Mouse (Mus musculus) retina, adult 2 months (tissue): ENCODE measurements around the gene Hdgf.
"Not testable (repeated sequence)": the region's sequence is repeated elsewhere in the genome, so short reads cannot be mapped to it uniquely, and the experiment has no call there.

Experiments
- DNase-seq: peaks from one replicate; pipeline ENCODE4 v3.0.0-alpha.2; 2012; ENCODE audit warnings: low read depth, low spot score

The Hdgf gene

DNA sequence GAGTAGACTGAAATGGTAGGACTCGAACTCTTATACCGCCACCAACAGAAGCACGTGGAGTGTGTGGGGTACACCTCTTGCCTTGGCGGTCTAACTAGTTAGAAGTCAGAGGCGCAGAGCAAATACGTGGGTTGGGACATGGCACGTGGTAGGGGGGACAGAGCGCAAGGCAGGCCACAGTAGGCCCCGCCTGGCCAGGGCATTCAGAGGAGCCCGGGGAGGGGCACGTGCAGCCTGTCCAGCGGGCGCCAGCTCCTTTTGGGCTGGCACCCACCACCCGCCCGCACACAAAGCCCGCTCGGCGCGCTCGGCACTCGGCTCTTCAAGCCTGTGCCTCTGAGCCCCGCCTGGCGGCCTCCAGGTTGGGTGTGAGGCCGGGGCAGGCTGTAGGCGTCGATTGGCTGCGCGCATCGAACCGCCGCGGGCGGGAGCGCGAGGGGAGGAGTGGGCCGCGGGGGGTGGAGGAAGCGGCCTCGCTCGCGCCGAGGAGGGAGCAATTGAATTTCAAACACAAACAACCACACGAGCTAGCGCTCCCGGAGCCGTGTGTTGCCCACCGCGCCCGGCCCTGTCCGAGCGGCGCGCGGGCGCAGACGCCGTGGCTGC is at the start of gene Hdgf:
Gene Hdgf, plus strand, starts transcription at position 442 of the 606 bp plus-strand sequence.
- peak; percentile 76 for DNase-seq

- no peak for DNase-seq
Measured at GRCm38 (mm10) chr3:87857666-87858065, 48.5 kb upstream of the Hdgf start.

DNA sequence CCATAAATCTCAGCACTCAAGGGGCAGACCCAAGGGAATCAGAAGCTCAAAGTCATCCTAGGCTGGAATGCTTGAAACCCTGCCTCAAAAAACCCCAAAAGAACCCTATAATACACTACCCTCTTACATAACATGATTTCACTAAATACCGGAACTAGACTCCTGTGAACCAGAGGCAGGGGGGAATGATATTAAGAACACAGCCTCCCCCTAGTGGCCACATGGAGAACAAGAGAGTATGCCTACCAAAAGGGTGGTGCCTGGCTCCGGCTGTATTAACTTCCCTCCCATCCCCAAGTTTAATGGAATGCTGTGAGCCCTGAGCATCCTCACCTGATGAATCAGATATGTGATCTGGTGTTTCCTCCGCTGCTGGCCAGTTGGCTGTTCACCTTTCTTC is 46.3 kb upstream of the Hdgf start:
- DNase-seq, result peak; percentile 50

- DNase-seq, result not testable (repeated sequence)
Measured at GRCm38 (mm10) chr3:87864111-87864510, 42.0 kb upstream of the Hdgf start.

- DNase-seq, result no peak
Measured at GRCm38 (mm10) chr3:87877730-87878129, 28.4 kb upstream of the Hdgf start.

DNA sequence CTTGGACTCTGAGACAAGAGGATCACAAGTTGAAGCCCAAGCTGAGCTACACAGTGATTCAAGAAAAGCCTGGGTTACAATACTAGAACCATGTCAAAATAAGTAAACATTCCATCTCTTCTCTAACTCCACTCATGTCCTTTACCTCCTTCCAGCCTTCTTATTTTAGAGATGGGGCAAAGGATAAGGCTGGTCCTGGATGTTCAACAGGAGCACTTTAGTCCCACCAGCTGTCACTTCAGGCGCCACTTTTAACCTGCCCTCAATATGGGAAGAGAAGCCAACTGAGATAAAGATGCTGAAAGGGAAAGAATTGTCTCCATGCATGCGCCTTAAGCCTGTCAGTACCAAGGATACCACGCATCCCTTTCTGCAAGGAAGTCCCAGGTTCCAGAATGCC is 21.8 kb upstream of the Hdgf start:
- no peak for DNase-seq

GRCm38 (mm10) chr3:87884708-87885251 is 21.3 kb upstream of the Hdgf start:
- DNase-seq, result no peak

DNA sequence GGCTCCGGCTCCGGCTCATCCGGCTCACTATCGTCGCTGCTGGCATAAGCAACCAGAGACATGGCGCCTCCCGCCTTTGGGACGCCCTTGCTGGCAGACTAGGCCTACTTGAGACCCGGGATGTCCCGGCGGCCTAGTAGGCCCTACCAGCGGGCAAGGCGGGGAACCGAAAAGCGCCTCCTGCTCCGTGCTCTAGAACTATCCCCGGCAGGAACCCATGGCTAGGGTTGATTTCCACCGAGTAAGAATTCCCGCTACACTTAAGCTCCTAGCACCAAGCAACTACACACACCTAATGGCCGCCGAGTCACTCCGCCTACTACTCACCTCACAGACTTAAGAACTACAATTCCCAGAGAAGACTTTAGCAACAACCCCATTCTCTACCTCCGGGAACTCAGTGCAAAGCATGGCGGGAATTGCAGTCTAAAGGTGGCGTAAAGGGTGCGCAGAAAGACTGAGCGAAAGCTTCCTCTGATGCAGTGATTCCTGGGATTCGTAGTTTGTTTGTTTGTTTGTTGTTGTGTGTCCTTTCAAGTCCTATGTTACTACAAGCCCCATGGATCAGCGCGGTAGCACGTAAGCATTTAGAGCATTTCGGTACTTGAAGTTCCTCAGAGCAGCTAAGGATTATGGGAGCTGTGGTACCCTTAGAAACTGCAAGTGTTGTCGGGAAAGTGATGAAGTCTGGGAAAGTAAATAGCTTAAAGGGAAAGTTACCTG is 20.7 kb upstream of the Hdgf start, which contains the start of gene Prcc:
Gene Prcc, minus strand, starts transcription at position 328 of the 723 bp plus-strand sequence.
- DNase-seq, result peak; percentile 99

GRCm38 (mm10) chr3:87886004-87886365 is 20.1 kb upstream of the Hdgf start:
- no peak for DNase-seq

- DNase-seq, result no peak
Measured at GRCm38 (mm10) chr3:87886416-87886815, 19.7 kb upstream of the Hdgf start.

GRCm38 (mm10) chr3:87887400-87887799 is 18.7 kb upstream of the Hdgf start:
- not testable (repeated sequence) for DNase-seq

DNA sequence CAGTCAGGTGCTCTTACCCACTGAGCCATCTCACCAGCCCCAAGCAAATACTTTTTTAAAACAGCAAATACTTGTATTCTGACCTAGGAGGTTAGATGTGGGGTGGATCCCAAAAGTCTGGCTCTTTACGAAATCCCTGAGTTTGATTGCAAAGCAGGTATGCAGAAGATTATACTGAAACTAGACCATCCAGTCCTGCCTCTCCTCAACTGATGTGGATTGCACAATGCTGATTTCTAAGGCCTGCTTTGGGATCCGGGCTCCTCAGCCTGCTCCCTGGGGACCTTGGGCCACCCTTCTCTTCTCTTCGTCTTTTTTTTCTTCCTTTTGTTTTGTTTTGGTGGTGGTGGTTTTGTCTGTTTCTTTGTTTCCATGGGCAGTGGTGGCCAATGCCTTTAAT is 14.6 kb upstream of the Hdgf start:
- no peak for DNase-seq

DNA sequence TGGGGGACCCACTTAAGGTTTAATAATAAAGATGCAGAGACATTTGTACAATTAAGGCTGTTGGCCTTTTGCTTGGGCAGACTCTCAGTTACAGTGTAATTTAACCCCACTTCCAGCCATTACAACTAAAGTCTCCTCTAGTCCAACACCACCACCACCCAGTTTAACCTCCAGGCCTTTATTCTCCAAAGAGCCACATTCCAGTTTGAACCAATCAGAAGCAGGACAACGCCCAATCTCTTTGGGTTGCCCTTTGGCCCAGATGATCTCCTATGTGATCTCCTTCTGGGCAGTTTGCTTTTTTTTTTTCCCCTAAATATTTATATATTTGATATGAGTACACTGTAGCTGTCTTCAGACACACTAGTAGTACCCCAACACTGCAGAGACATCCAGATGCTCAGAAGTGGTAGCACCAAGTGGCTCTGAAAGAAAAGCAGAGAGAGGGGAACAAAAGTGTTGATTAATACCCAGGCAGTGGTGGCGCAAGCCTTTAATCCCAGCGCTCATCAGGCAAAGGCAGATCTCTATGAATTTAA is 12.7 kb upstream of the Hdgf start:
- DNase-seq, result no peak

DNA sequence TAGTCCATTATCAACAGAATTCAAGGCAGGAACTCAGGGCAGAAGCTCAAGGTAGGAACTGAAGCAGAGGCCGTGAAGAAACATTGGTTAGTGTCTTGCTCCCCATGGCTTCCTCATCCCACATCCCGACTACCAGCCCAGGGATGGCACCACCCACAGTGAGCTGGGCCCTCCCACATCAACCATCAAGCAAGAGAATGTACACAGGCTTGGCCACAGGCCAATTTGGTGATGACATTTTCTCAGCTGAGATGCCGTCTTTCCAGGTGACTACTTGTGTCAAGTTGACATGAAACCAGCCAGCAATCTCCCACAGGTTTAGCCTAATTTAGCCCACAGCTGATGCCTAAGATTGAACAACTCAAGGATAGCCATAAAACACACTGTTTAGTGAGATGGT is 6.9 kb upstream of the Hdgf start:
- no peak for DNase-seq

GRCm38 (mm10) chr3:87899776-87900175 is 6.3 kb upstream of the Hdgf start:
- no peak for DNase-seq

DNA sequence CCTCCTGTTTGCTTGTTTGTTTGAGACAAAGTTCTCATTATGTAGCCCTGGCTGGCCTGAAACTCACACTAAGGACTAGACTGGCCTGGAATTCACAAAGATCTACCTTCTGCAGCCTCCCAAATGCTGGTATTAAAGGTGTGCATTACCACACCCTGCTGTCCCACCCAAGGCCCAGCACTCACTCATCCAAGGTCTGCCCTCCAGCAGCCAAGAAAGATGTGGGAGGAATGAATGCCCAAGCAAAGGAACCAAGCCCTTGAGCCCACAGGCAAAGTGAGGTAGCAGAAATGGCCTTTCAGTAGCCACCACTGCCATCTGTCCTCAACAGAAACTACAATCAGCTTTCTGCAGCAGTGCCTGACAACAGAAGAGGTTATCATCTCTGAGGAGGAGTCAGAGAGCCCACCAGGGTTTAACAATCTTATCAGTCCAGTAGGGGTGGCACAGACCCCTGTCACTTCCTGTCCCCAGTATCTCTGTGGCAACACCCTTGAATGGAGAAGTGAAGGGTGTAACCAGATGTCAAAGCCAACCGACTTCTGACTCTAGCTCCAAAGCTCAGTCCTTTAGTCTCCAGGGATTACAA is 5.0 kb upstream of the Hdgf start:
- no peak for DNase-seq

GRCm38 (mm10) chr3:87901959-87902358 is 4.2 kb upstream of the Hdgf start:
- not testable (repeated sequence) for DNase-seq

DNA sequence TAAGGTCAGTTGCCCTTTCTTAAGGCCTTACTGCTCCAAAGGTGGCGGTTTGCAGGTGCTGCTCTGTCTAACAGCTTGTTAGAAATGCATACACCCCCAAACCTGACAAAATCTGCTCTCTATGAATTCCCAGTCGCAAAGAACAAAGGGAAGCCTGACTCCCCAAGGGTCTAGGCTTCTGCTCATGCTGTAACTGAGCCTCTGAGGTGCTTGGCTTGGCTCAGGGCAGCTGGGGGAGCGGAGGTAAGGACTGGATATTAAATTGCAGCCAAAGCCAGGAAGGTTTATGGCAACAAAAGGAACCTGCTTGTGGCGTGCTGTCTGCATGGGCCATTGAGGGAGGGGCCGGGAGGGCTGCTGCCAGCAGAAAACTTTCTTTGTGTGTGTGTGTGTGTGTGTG is 2.3 kb upstream of the Hdgf start:
- no peak for DNase-seq

DNA sequence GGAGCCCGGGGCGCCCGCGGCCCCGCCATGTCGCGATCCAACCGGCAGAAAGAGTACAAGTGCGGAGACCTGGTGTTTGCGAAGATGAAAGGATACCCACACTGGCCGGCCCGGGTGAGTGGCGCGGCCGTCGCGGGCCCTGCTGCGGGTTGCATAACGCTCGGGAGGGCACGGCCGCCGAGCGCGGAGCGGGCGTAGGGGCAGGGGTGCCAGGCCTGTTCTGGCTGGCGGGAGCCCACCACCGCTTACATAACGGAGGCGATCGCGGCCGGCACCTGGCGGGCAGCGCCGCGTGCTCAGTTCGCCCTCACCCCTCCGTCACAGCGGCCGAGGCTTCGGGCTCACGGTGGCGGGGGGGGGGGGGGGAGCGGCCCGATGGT is 470 bp downstream of the Hdgf start:
- no peak for DNase-seq

- DNase-seq, result no peak
Measured at GRCm38 (mm10) chr3:87906981-87907857, 1.1 kb downstream of the Hdgf start.

DNA sequence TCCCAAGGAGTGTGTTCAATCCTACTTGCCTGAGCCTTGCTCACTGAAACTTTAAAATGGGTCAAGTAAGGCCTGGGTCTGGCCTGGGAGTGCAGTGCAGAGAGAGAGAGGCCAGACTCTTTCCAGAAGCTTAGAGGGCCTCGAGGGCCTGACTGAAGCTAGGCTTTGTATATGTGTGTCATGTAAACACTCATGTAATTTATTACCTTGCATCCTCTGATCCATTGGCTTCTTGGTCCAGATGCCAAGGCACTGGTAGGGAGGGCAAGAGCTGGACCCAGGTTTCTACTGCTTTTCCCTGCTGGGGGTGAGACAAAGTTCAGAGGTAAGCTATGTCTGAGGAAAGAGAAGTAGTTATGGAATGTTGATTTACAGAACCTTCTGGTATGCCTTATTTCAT is 1.8 kb downstream of the Hdgf start:
- DNase-seq, result no peak

GRCm38 (mm10) chr3:87909381-87909780 is 3.3 kb downstream of the Hdgf start:
- no peak for DNase-seq
